Mouse (Mus musculus) liver, embryonic 16.5 days (tissue): Measurements from ENCODE around the gene Elof1. TPM values are rescaled to one million over a fixed set of nuclear protein-coding genes. Genes with fewer than 3 reads are reported as not detected.

ENCODE experiments used
- ATAC-seq: fragments of 200-750 bp; cut with Nextera tagmentation; 2 replicates; pipeline ENCODE4 v1.8.0; 2017; ENCODE audit warnings: low read depth, mild to moderate bottlenecking, moderate number of reproducible peaks, moderate library complexity
- H3K27ac ChIP-seq: fragments of 300-500 bp; sonication (generic); 2 replicates; pipeline ENCODE4 v1.5.1; 2014; ENCODE audit warnings: mild to moderate bottlenecking, low read length
- H3K27me3 ChIP-seq: fragments of 300-500 bp; sonication (generic); 2 replicates; pipeline ENCODE4 v1.6.1; 2014; ENCODE audit warnings: low read depth, low read length, mixed read lengths; ENCODE audit not compliant: control insufficient read depth, insufficient read depth
- H3K36me3 ChIP-seq: fragments of 300-500 bp; sonication (generic); 2 replicates; pipeline ENCODE4 v1.6.1; 2014; ENCODE audit warnings: mild to moderate bottlenecking; ENCODE audit not compliant: control insufficient read depth, insufficient read depth
- H3K4me1 ChIP-seq: fragments of 300-500 bp; sonication (generic); 2 replicates; pipeline ENCODE4 v1.6.1; 2014; ENCODE audit warnings: low read depth, low read length, mixed read lengths; ENCODE audit not compliant: control insufficient read depth
- H3K4me2 ChIP-seq: fragments of 300-500 bp; sonication (generic); 2 replicates; pipeline ENCODE4 v1.6.1; 2014; ENCODE audit warnings: low read depth, low read length, mixed read lengths
- H3K4me3 ChIP-seq: fragments of 300-500 bp; sonication (generic); 2 replicates; pipeline ENCODE4 v1.5.1; 2014; ENCODE audit warnings: low read depth, mild to moderate bottlenecking, low read length
- H3K9ac ChIP-seq: fragments of 300-500 bp; sonication (generic); 2 replicates; pipeline ENCODE4 v1.6.1; 2014; ENCODE audit warnings: low read depth, low read length
- H3K9me3 ChIP-seq: fragments of 300-500 bp; sonication (generic); replicated peaks from 2 replicates; pipeline ENCODE4 v1.6.1; 2016; ENCODE audit warnings: low read length; ENCODE audit not compliant: control insufficient read depth
- WGBS: fragments of 180-500 bp; shearing (Covaris S2); extraction: QIAGEN DNeasy Blood & Tissue Kit; methylation state at CpG from one replicate; pipeline ENCODE4 v1.1.7; 2014; ENCODE audit not compliant: insufficient replicate concordance; 5-methylcytosine and 5-hydroxymethylcytosine counted together
- polyA plus RNA-seq: library from polyadenylated mRNA; unstranded; fragments of >200 nt; fragmentation: Nextera tagmentation; extraction: Ambion mirVana; gene quantifications from 2 replicates; pipeline ENCODE4 v1.2.1, GENCODE M21; 2015

The Elof1 gene
- polyA plus RNA-seq, 1 experiment from 2014 or later: 77.8 TPM

- Histone ChIP-seq H3K27me3 (no peaks in the 10 kb centered on the region), H3K9me3 (no peaks in the 10 kb centered on the region), H3K4me1 (peaks cover 27% of the 10 kb centered on the region), H3K9ac (no peak overlapping the region), H3K27ac (no peak overlapping the region), H3K4me2 (no peak overlapping the region), H3K36me3 (no peaks in the 10 kb centered on the region), H3K4me3 (no peak overlapping the region)
- no peak for ATAC-seq
- WGBS: 79% methylated on average over 5 of the region's 5 CpGs
Observed at GRCm38 (mm10) chr9:22139746-22140145, 22.8 kb upstream of the Elof1 start.

DNA sequence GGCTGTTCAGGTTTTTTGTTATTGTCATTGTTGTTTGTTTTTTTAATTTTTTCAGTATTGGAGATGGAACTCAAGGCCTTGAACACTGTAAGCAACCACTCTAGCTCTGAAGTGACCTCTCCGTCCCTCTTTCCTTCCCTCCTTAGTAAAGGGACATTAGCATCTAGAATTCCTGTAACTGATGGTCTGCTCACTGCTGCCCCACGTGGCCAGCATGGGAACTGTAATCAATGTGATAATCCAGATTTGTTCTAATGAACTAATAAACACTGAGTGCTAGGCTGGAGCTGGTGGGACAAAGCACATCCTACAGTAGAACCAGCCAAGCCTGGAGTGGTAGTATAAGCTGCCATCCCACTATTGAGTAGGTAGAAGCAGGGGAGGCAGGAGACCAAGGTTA is 21.5 kb upstream of the Elof1 start:
- 34% methylated on average over 2 of the region's 2 CpGs for WGBS
- H3K9ac ChIP-seq: no peak overlapping the region
- no peaks in the 10 kb centered on the region for H3K36me3 ChIP-seq
- no peak overlapping the region for H3K4me3 ChIP-seq
- ATAC-seq: no peak
- no peaks in the 10 kb centered on the region for H3K9me3 ChIP-seq
- peaks cover 28% of the 10 kb centered on the region for H3K4me1 ChIP-seq
- no peaks in the 10 kb centered on the region for H3K27me3 ChIP-seq
- no peak overlapping the region for H3K27ac ChIP-seq
- H3K4me2 ChIP-seq: no peak overlapping the region

DNA sequence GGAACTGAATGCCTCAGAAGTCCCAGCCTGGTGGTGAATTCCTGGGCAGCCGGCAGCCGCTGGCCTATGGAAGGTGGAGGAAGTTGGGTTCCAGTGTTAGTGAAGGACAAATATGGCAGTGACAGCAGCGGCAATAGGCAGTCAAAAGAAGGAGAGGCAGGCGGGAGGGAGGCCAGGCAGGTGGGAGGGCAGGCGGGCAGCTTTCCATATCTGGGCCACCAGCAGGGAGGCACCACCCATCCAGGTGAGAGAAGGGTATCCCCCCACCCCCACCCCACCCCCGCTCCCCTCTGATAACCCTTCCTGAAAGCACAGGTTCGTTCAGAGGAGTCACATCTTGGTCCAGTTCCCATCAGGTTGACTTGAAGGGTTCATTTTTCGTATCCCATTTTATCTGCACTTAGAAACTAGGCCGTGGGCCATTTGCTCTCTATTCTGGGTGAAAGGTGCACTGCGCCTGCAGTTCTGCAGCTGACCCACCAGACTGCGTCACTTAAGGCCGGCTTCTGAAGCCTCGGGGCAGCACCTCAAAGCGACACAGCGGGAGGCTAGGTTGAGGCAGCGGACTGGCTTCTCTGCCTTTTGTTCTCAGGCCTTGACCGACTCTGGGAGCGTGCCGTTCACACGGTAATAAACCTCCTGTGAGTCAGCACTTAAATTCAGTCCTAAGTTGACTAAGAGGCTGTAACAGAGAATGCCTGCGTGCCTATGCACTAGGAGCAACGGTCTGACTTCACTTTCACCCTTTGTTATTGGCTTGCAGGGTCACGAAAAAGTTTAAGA is 20.0 kb upstream of the Elof1 start:
- 38% methylated on average over 23 of the region's 23 CpGs for WGBS
- H3K4me3 ChIP-seq: peak overlapping the region; percentile 69
- H3K27ac ChIP-seq: peak overlapping the region; percentile 96
- peak overlapping the region; percentile 67 for H3K4me2 ChIP-seq
- ATAC-seq: peak; percentile 26; the same call in 1 of the 2 replicates
- H3K9me3 ChIP-seq: no peaks in the 10 kb centered on the region
- H3K9ac ChIP-seq: peak overlapping the region; percentile 48
- H3K27me3 ChIP-seq: no peaks in the 10 kb centered on the region
- peaks cover 41% of the 10 kb centered on the region for H3K4me1 ChIP-seq
- no peaks in the 10 kb centered on the region for H3K36me3 ChIP-seq

DNA sequence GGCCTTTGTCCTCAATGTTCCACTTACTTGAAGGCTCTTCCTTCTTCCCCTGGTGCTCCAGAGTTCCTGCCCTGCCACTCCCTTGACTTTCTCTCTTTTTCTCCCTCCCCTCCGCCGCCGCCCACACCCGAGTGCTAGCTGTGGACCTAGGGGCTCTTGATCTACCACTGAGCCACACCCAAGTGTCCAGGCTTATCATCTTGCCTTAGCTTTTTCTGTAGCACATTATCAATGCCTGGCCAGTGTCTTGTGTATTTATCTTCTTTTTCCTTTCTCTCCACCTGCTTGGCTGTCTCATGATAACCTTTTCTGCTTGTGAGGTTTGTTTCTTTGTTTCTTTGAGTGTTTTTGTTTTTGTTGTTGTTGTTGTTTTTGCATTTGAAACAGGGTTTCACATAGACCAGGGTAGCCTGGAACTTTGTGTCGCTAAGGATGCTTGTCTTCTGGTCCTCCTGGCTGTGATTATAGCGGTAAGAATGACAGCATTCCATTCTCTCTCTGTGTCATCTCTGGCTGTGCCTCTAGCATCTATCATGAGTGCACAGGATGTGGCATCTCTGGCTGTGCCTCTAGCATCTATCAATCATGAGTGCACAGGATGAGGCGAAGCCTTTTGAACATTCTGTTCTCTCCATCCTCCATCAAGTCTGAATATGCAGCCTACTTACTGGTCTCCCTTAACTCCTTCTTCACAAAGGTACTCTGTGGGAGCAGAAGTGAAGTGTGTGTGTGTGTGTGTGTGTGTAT is 18.8 kb upstream of the Elof1 start, which contains the start of gene Acp5:
Acp5 (minus strand) TSS at position 68 of the 747 bp plus-strand sequence.
- 24% methylated on average over 7 of the region's 7 CpGs for WGBS
- peak within 1 kb of the TSS; percentile 67 for H3K4me2 ChIP-seq
- peak; percentile 84 for ATAC-seq
- peaks cover 52% of the 10 kb centered on the region for H3K4me1 ChIP-seq
- H3K27ac ChIP-seq: peak within 1 kb of the TSS; percentile 96
- H3K27me3 ChIP-seq: no peaks in the 10 kb centered on the region
- H3K9me3 ChIP-seq: no peaks in the 10 kb centered on the region
- peak within 1 kb of the TSS; percentile 77 for H3K9ac ChIP-seq
- peak within 1 kb of the TSS; percentile 69 for H3K4me3 ChIP-seq
- no peaks in the 10 kb centered on the region for H3K36me3 ChIP-seq

DNA sequence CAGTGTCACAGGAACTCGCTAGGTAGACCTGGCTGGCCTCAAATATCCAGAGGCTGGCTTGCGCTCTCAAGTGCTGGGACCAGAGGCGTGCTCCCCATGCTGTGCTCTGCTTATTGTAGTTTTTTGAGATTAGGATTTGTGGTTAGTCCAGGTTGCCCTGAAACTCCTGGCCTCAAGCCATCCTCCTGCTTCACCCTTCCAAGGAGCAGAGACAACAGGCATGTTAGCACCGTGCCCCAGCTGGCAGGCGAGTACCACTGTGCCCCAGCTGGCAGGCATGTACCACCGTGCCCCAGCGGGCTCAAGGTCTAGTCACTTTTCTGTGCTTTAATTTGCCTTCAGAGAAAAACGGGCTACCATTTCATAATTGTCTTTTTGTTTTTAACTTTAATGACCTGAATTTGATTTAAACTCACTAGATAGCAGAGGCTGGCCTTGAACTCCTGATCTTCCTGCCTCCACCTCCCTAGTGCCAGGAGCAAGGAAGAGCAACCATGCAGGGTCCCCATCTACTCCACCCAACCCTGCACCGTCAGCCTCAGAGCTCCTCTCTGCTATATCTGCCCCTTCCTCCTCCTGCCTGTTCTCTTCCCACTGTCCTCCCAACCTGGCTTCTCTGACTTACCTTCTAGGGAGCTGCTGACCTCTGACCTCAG is 18.1 kb upstream of the Elof1 start:
- 33% methylated on average over 9 of the region's 9 CpGs for whole genome bisulfite sequencing
- H3K4me3 ChIP-seq: peak overlapping the region; percentile 69
- no peaks in the 10 kb centered on the region for H3K9me3 ChIP-seq
- H3K4me2 ChIP-seq: peak overlapping the region; percentile 67
- H3K36me3 ChIP-seq: peaks cover 6% of the 10 kb centered on the region; the same call in 1 of the 2 replicates
- peaks cover 59% of the 10 kb centered on the region for H3K4me1 ChIP-seq
- peak overlapping the region; percentile 96 for H3K27ac ChIP-seq
- ATAC-seq: peak; percentile 25
- H3K9ac ChIP-seq: peak overlapping the region; percentile 77
- no peaks in the 10 kb centered on the region for H3K27me3 ChIP-seq

DNA sequence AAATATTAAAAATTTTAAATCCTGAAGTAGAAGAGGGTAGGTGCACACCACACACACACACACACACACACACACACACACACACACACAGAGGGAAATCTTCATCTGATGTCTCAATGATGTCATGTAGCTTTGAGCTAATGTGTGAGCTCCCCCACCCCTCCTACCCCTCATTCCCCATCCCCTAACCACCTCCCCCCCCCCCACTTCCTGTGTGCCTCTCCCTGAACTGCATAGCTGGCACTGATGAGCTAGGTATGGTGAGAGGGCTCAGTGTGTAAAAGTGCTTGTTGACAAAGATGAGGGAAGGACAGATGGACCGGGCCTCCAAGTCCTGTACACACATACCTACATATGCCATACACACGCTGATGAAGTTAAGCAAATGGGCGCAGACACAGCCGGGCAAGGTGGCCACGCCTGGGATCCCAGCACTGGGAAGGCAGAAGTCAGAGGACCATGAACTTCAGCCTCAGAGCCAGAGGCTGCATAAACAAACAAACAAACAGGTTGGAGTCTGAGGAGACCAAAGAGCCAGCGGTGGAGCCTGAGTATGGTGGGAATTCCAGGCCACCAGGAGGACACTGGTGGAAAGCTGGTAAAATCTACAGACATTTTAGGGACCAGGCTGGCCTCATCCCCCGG is 17.4 kb upstream of the Elof1 start:
- peaks cover 63% of the 10 kb centered on the region for H3K4me1 ChIP-seq
- H3K9me3 ChIP-seq: no peaks in the 10 kb centered on the region
- H3K27ac ChIP-seq: peak overlapping the region; percentile 96
- peak overlapping the region; percentile 69 for H3K4me3 ChIP-seq
- peak overlapping the region; percentile 77 for H3K9ac ChIP-seq
- no peak for ATAC-seq
- no peaks in the 10 kb centered on the region for H3K27me3 ChIP-seq
- 40% methylated on average over 7 of the region's 7 CpGs for WGBS
- H3K36me3 ChIP-seq: peaks cover 12% of the 10 kb centered on the region
- H3K4me2 ChIP-seq: peak overlapping the region; percentile 67

- Histone ChIP-seq H3K27ac (peak overlapping the region; percentile 61), H3K4me3 (peak overlapping the region; percentile 69), H3K4me2 (peak overlapping the region; percentile 67), H3K9me3 (no peaks in the 10 kb centered on the region), H3K4me1 (peaks cover 51% of the 10 kb centered on the region), H3K36me3 (peaks cover 32% of the 10 kb centered on the region), H3K27me3 (no peaks in the 10 kb centered on the region), H3K9ac (peak overlapping the region; percentile 56)
- 51% methylated on average over 11 of the region's 11 CpGs for WGBS
- ATAC-seq: no peak
Observed at GRCm38 (mm10) chr9:22132220-22132619, 15.2 kb upstream of the Elof1 start.

GRCm38 (mm10) chr9:22131226-22131981 is 14.4 kb upstream of the Elof1 start:
- H3K4me1 ChIP-seq: peaks cover 43% of the 10 kb centered on the region
- H3K27me3 ChIP-seq: no peaks in the 10 kb centered on the region
- H3K36me3 ChIP-seq: peaks cover 40% of the 10 kb centered on the region
- peak overlapping the region; percentile 56 for H3K9ac ChIP-seq
- under 1% methylated on average over 35 of the region's 35 CpGs for whole genome bisulfite sequencing
- peak overlapping the region; percentile 67 for H3K4me2 ChIP-seq
- peak overlapping the region; percentile 61 for H3K27ac ChIP-seq
- ATAC-seq: peak; percentile 60
- peak overlapping the region; percentile 69 for H3K4me3 ChIP-seq
- H3K9me3 ChIP-seq: no peaks in the 10 kb centered on the region
